Comparison of ENCODE assay signal across 9 mouse cellular contexts in genomic region chr19:26769609-26770500, GRCm38 (mm10).
DNase-seq lines count a peak whose midpoint lies in the region; ATAC-seq lines count a peak whose summit lies in the region.
"Had no signal": no experiment of that assay in that cellular context is flagged by ENCODE, and none has a peak within 500 bp of the region (broad histone marks: within the 10 kb centered on the region; RNA-seq: fewer than 3 reads in every experiment).

No protein-coding gene starts in this region.

- H3K9ac ChIP-seq in heart, embryonic 11.5 days (ENCODE audit: low read depth, low read length): no peak overlapping the region; the same call in 1 of the 2 replicates
- H3K9ac ChIP-seq in hindbrain, embryonic 11.5 days (ENCODE audit: low read depth, low read length): 0 out of 2 replicates have a peak overlapping the region, but pooled peaks have one; percentile 31
- peak overlapping the region; percentile 59 for H3K9ac ChIP-seq in midbrain, embryonic 14.5 days (replicated peaks; ENCODE audit: low read length)

- ATAC-seq in heart, embryonic 11.5 days (replicated peaks; ENCODE audit: insufficient number of reproducible peaks, low FRiP score, low TSS enrichment): no peak
- ATAC-seq in hindbrain, embryonic 11.5 days (ENCODE audit: low FRiP score): peak; percentile 85
- peak; percentile 85 for ATAC-seq in midbrain, embryonic 14.5 days (ENCODE audit: low FRiP score, low TSS enrichment)
- ATAC-seq in CD4-positive, CD25-positive, alpha-beta regulatory T cell, adult 4 months: no peak

- H3K4me2 ChIP-seq in heart, embryonic 11.5 days: no peak overlapping the region
- H3K4me2 ChIP-seq in hindbrain, embryonic 11.5 days (replicated peaks; ENCODE audit: low read depth, low read length): peak overlapping the region; percentile 35
- H3K4me2 ChIP-seq in midbrain, embryonic 14.5 days (ENCODE audit: low read length): peak overlapping the region; percentile 58

- 74% methylated on average over 16 of the region's 16 CpGs for WGBS in heart, embryonic 10.5 days
- WGBS in heart, embryonic 11.5 days (ENCODE audit: insufficient replicate concordance): 75% methylated on average over 16 of the region's 16 CpGs
- 24% methylated on average over 16 of the region's 16 CpGs for WGBS in hindbrain, embryonic 11.5 days
- 5% methylated on average over 16 of the region's 16 CpGs for WGBS in midbrain, embryonic 14.5 days

- H3K27ac ChIP-seq in heart, embryonic 10.5 days: no peak overlapping the region
- H3K27ac ChIP-seq in heart, embryonic 11.5 days (ENCODE audit: low read depth, low read length): no peak overlapping the region
- peak overlapping the region; percentile 86 for H3K27ac ChIP-seq in hindbrain, embryonic 11.5 days (ENCODE audit: low read depth, low read length)
- peak overlapping the region; percentile 99 for H3K27ac ChIP-seq in midbrain, embryonic 14.5 days (replicated peaks; ENCODE audit: low read depth, low read length)

- H3K36me3 ChIP-seq in heart, embryonic 10.5 days: peaks cover 27% of the 10 kb centered on the region; the same call in 1 of the 2 replicates
- H3K36me3 ChIP-seq in heart, embryonic 11.5 days (ENCODE audit: control insufficient read depth, insufficient read depth, low read length): peaks cover 2% of the 10 kb centered on the region; the same call in 1 of the 2 replicates
- H3K36me3 ChIP-seq in hindbrain, embryonic 11.5 days (ENCODE audit: control insufficient read depth, insufficient read depth, low read length): no peaks in the 10 kb centered on the region
- H3K36me3 ChIP-seq in midbrain, embryonic 14.5 days (ENCODE audit: control insufficient read depth, insufficient read depth, low read length): peaks cover 21% of the 10 kb centered on the region

- H3K27me3 ChIP-seq in heart, embryonic 10.5 days (ENCODE audit: insufficient read depth, poor library complexity, severe bottlenecking): no peaks in the 10 kb centered on the region
- no peaks in the 10 kb centered on the region for H3K27me3 ChIP-seq in heart, embryonic 11.5 days (ENCODE audit: control insufficient read depth, insufficient read depth, low read length)
- H3K27me3 ChIP-seq in hindbrain, embryonic 11.5 days (ENCODE audit: control insufficient read depth, insufficient read depth, low read length): no peaks in the 10 kb centered on the region
- H3K27me3 ChIP-seq in midbrain, embryonic 14.5 days (ENCODE audit: control insufficient read depth, insufficient read depth, low read length): no peaks in the 10 kb centered on the region

- peak; percentile 22 for DNase-seq in heart, embryonic 10.5 days (ENCODE audit: low spot score)
- DNase-seq in embryo, embryonic 11 days: peak; percentile 79
- peak; percentile 75 for DNase-seq in hindbrain, embryonic 11.5 days (ENCODE audit: low spot score)
- DNase-seq in midbrain, embryonic 14.5 days: peak; percentile 95
- DNase-seq in spleen, postnatal 4 days (ENCODE audit: low spot score in 2 of 2): no peak
- no peak for DNase-seq in ovary, postnatal 14 days (ENCODE audit: low spot score)
- DNase-seq: cerebellum, postnatal 25 days had no signal

- no peaks in the 10 kb centered on the region for H3K4me1 ChIP-seq in heart, embryonic 10.5 days
- no peaks in the 10 kb centered on the region for H3K4me1 ChIP-seq in heart, embryonic 11.5 days (ENCODE audit: control insufficient read depth, insufficient read depth, low read length)
- peaks cover 5% of the 10 kb centered on the region; the same call in 1 of the 2 replicates for H3K4me1 ChIP-seq in hindbrain, embryonic 11.5 days (replicated peaks; ENCODE audit: control insufficient read depth, insufficient read depth, low read length)
- H3K4me1 ChIP-seq in midbrain, embryonic 14.5 days (ENCODE audit: control insufficient read depth, insufficient read depth, low read length): peaks cover 43% of the 10 kb centered on the region

- H3K9me3 ChIP-seq in heart, embryonic 10.5 days: no peaks in the 10 kb centered on the region
- no peaks in the 10 kb centered on the region for H3K9me3 ChIP-seq in heart, embryonic 11.5 days (replicated peaks; ENCODE audit: control insufficient read depth, low read length)
- H3K9me3 ChIP-seq in hindbrain, embryonic 11.5 days (ENCODE audit: control insufficient read depth, low read length): no peaks in the 10 kb centered on the region
- no peaks in the 10 kb centered on the region for H3K9me3 ChIP-seq in midbrain, embryonic 14.5 days (ENCODE audit: control insufficient read depth, low read length)

- no peak overlapping the region for H3K4me3 ChIP-seq in heart, embryonic 10.5 days
- no peak overlapping the region for H3K4me3 ChIP-seq in heart, embryonic 11.5 days (ENCODE audit: low read depth, low read length)
- 0 out of 2 replicates have a peak overlapping the region, but pooled peaks have one; percentile 3 for H3K4me3 ChIP-seq in hindbrain, embryonic 11.5 days (ENCODE audit: low read depth, low read length)
- H3K4me3 ChIP-seq in midbrain, embryonic 14.5 days (replicated peaks; ENCODE audit: low read depth, low read length): peak overlapping the region; percentile 26

Comparison
In these comparisons a context has a peak if more than half of its experiments do, and no peak if none do; other contexts are left out.
1. DNase-seq: peak in heart, embryonic 10.5 days (single experiment), embryo, embryonic 11 days (single experiment), hindbrain, embryonic 11.5 days (single experiment) and midbrain, embryonic 14.5 days (single experiment); none in spleen, postnatal 4 days (0 of 2) and ovary, postnatal 14 days (single experiment).
2. H3K27ac ChIP-seq: peak in hindbrain, embryonic 11.5 days (single experiment) and midbrain, embryonic 14.5 days (single experiment); none in heart, embryonic 10.5 days (single experiment) and heart, embryonic 11.5 days (single experiment).
3. H3K4me3 ChIP-seq: peak in hindbrain, embryonic 11.5 days (single experiment) and midbrain, embryonic 14.5 days (single experiment); none in heart, embryonic 10.5 days (single experiment) and heart, embryonic 11.5 days (single experiment).
4. ATAC-seq: peak in hindbrain, embryonic 11.5 days (single experiment) and midbrain, embryonic 14.5 days (single experiment); none in heart, embryonic 11.5 days (single experiment) and CD4-positive, CD25-positive, alpha-beta regulatory T cell, adult 4 months (single experiment).